Mouse (Mus musculus) embryonic facial prominence, embryonic 10.5 days (tissue): Measurements from ENCODE around the gene Slc19a1. TPM values are rescaled to one million over a fixed set of nuclear protein-coding genes. Genes with fewer than 3 reads are reported as not detected.
A peak's percentile ranks its signal among the peaks of the same experiment; 100 is the strongest.

Source experiments
- DNase-seq: peaks from one replicate; pipeline ENCODE4 v3.0.0-alpha.2; 2017; ENCODE audit warnings: low spot score
- H3K27ac ChIP-seq: fragments of 300-500 bp; sonication (generic); replicated peaks from 2 replicates; pipeline ENCODE4 v1.5.1; 2016; ENCODE audit warnings: mild to moderate bottlenecking
- H3K27me3 ChIP-seq: fragments of 300-500 bp; sonication (generic); replicated peaks from 2 replicates; pipeline ENCODE4 v1.6.1; 2016; ENCODE audit warnings: low read depth, mild to moderate bottlenecking; ENCODE audit not compliant: poor library complexity, severe bottlenecking
- H3K36me3 ChIP-seq: fragments of 300-500 bp; sonication (generic); replicated peaks from 2 replicates; pipeline ENCODE4 v1.6.1; 2016; ENCODE audit warnings: mild to moderate bottlenecking, moderate library complexity
- H3K4me1 ChIP-seq: fragments of 300-500 bp; sonication (generic); 2 replicates; pipeline ENCODE4 v1.6.1; 2016
- H3K4me3 ChIP-seq: fragments of 300-500 bp; sonication (generic); 2 replicates; pipeline ENCODE4 v1.5.1; 2016; ENCODE audit warnings: mild to moderate bottlenecking, moderate library complexity
- H3K9me3 ChIP-seq: fragments of 300-500 bp; sonication (generic); 2 replicates; pipeline ENCODE4 v1.6.1; 2016; ENCODE audit warnings: mild to moderate bottlenecking
- WGBS: fragments of 180-500 bp; shearing (Covaris S2); methylation state at CpG from one replicate; pipeline ENCODE4 v1.1.7; 2016; 5-methylcytosine and 5-hydroxymethylcytosine counted together
- polyA plus RNA-seq: library from polyadenylated mRNA; unstranded; fragments of >200 nt; fragmentation: Nextera tagmentation; extraction: Ambion mirVana; gene quantifications from 2 replicates; pipeline ENCODE4 v1.2.1, GENCODE M21; 2016

The Slc19a1 gene
- polyA plus RNA-seq, 1 experiment from 2014 or later = 37.4 TPM

DNA sequence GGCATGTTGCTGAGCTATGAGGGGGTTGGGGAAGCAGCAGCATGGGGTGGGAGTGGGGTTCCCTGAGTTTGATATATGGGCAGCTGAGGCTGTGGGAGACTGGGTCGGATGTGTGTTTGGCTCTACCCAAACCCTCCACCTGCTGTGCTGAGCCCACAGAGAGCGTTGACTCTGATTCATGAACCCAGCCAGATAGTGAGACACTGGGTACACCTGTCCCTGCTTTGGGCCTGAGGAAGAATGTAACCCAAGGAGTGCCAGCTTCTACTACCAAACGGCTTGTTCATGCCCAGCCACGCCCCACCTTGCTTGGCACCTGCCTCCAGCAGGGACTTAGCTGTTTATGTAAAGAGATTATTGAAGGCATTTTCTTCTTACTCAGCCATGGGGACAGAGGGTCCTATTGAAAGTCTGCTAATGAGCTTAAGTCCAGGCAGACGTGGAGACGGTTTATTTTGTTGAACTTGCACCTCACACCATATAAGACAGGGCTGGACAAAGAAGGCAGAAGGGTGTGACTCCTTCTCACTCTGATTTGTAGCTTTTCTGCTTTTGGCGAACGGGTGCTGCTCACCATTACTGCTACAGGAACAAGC lies 6.6 kb downstream of the Slc19a1 start:
- no peak overlapping the region for H3K27ac ChIP-seq
- 90% methylated on average over 8 of the region's 8 CpGs for WGBS
- DNase-seq = no peak

DNA sequence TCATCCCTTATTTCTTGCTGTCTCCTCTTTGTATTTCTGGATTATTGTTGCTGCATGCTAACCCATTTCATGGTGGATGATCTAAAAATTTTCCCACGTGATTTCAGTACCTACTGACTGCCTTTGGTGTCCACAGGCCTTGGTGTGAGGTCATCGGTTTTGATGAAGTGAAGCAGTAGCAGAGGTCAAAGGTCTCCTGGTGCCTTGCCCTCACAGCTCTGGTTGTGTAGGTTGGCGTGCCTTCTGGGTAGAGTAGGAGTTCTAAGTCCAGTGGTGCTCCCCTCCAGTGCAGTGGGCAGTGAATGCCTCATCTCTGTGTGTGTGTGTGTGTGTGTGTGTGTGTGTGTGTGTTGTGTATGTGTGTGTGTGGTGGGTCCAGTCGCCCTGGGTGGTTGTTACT lies 16.2 kb downstream of the Slc19a1 start:
- Histone ChIP-seq H3K36me3 (peaks cover 98% of the 10 kb centered on the region), H3K4me3 (no peak overlapping the region), H3K4me1 (no peaks in the 10 kb centered on the region; the same call in 1 of the 2 replicates), H3K27me3 (no peaks in the 10 kb centered on the region), H3K9me3 (no peaks in the 10 kb centered on the region), H3K27ac (no peak overlapping the region)
- DNase-seq = no peak
- 81% methylated on average over 4 of the region's 4 CpGs for WGBS

More for the DNA sequence above, 6.6 kb downstream of the Slc19a1 start:
- H3K27me3 ChIP-seq = no peaks in the 10 kb centered on the region
- no peaks in the 10 kb centered on the region for H3K9me3 ChIP-seq
- H3K36me3 ChIP-seq = peaks cover 74% of the 10 kb centered on the region
- no peak overlapping the region for H3K4me3 ChIP-seq
- H3K4me1 ChIP-seq = peaks cover 29% of the 10 kb centered on the region

DNA sequence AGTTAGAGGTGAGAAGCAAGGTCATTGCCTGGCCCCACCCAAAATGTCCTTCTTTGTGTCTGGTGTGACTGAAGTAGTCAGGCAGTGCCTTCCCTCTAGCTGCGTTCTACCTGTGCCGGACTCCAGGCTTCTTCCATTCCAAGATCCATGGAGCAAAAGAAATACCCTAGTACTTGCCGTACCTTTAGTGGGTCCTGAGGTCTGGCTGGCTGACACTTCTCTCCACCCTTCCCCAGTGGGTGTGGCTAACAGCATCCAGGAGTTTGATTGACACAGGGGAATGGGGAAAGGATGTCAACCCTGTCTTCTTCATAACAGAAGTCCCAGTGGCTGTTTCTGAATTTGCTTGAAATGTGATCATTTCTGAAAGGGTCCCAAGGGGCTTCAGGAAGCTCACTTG lies 16.6 kb downstream of the Slc19a1 start:
- H3K27me3 ChIP-seq = no peaks in the 10 kb centered on the region
- no peak for DNase-seq
- H3K4me3 ChIP-seq = no peak overlapping the region
- WGBS = 89% methylated on average over 3 of the region's 3 CpGs
- H3K27ac ChIP-seq = no peak overlapping the region
- H3K9me3 ChIP-seq = no peaks in the 10 kb centered on the region
- peaks cover 98% of the 10 kb centered on the region for H3K36me3 ChIP-seq
- no peaks in the 10 kb centered on the region; the same call in 1 of the 2 replicates for H3K4me1 ChIP-seq

DNA sequence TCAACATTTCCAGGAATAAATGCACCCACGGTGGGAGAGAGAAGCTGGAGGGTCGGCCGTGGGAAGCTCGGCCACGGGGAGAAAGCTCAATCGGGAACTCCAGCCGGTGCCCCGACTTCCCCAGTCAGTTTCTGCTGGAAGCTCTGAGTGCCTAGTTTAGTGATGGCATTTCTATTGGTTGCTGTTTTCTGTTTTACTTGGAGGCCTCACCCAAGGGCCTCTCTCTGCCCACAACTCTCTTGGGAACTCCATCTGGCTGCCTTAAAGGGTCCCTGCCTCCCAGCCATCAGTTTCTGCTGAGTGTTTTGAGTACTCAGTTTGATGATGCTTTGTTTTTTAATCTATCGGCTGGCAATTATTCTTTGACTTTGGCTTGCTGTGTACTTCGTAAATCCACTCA lies 24.7 kb downstream of the Slc19a1 start:
- H3K4me3 ChIP-seq = no peak overlapping the region
- peaks cover 3% of the 10 kb centered on the region; the same call in 1 of the 2 replicates for H3K4me1 ChIP-seq
- no peak overlapping the region for H3K27ac ChIP-seq
- peaks cover 84% of the 10 kb centered on the region for H3K36me3 ChIP-seq
- no peaks in the 10 kb centered on the region for H3K27me3 ChIP-seq
- H3K9me3 ChIP-seq = no peaks in the 10 kb centered on the region
- DNase-seq = no peak
- WGBS = 82% methylated on average over 10 of the region's 10 CpGs

DNA sequence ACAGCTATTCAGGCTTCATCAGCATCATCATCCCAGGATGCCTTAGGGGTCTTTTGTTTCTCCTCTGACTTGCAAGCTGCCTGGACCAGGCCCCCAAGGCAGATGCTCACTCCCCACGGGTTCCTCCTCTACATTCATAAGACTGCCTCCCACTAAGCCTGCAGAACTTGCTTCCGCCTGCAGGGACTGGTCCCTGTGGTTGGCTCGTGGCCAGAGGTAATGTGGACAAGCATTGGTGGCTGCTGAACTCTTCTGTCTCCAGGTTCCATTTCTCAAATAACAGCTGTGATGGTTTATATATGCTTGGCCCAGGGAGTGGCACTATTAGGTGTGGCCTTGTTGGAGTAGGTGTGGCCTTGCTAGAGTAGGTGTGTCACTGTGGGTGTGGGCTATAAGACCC lies 29.4 kb downstream of the Slc19a1 start:
- Histone ChIP-seq H3K27ac (no peak overlapping the region), H3K36me3 (peaks cover 73% of the 10 kb centered on the region)
- 79% methylated on average over 3 of the region's 3 CpGs for WGBS

DNA sequence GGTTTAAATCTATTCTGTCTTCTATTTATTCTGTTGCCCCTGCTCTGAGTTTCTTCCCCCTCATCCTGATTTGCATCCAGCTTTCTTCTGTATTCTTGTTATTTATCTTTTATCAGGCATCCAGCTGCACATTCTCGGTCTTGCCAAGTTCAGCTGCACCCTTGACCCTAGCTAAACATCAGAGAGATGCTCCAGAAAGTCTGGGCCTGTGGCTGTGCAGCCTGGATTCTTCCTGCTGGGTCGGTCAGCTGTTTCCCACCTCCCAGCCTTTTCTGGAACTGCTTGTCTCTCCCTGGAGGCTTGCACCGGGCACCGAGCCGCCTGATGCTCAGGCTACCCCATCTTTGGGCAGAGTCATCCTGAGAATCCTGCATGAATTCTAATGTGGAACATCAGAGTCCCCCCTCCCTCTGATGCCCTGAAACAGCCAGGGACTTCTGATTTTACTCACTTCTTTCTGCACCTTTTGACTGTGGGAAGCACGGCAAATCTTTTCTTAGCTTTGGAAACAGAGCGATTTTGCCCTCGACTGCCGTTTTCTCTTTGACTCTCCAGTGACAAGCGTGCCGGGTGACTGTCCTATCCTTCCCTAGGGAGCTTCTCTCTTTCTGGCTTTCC lies 30.5 kb downstream of the Slc19a1 start:
- Histone ChIP-seq H3K4me1 (peaks cover 3% of the 10 kb centered on the region; the same call in 1 of the 2 replicates), H3K27ac (no peak overlapping the region), H3K9me3 (no peaks in the 10 kb centered on the region), H3K27me3 (no peaks in the 10 kb centered on the region), H3K4me3 (no peak overlapping the region), H3K36me3 (peaks cover 74% of the 10 kb centered on the region)
- no peak for DNase-seq
- 88% methylated on average over 11 of the region's 11 CpGs for WGBS

More for the DNA sequence above, 29.4 kb downstream of the Slc19a1 start:
- no peaks in the 10 kb centered on the region for H3K27me3 ChIP-seq
- peaks cover 3% of the 10 kb centered on the region; the same call in 1 of the 2 replicates for H3K4me1 ChIP-seq
- H3K4me3 ChIP-seq = no peak overlapping the region
- DNase-seq = no peak
- H3K9me3 ChIP-seq = no peaks in the 10 kb centered on the region

DNA sequence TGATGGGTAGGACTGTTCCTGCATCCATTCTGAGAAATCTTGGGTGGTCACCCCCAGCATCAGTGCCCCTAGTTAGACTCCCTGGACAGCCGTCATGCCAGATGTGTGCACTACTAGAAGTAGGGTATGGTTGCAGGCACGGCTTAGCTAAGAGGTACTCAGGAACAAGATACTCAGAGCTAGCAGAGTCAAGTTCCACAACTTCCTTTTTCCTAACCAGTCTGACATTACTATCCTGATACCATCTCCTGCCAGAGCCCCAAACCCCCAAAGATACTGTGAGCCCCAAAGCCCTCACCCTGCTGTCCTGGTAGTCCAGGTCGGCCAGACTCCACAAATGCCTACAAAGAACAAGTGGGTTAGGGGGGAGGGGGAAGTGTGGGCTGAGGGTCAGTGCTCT lies 32.2 kb downstream of the Slc19a1 start:
- peaks cover 76% of the 10 kb centered on the region for H3K36me3 ChIP-seq
- 87% methylated on average over 3 of the region's 3 CpGs for WGBS
- no peak for DNase-seq
- H3K27me3 ChIP-seq = no peaks in the 10 kb centered on the region
- no peaks in the 10 kb centered on the region for H3K9me3 ChIP-seq
- H3K27ac ChIP-seq = no peak overlapping the region
- H3K4me1 ChIP-seq = peaks cover 3% of the 10 kb centered on the region; the same call in 1 of the 2 replicates
- no peak overlapping the region for H3K4me3 ChIP-seq

DNA sequence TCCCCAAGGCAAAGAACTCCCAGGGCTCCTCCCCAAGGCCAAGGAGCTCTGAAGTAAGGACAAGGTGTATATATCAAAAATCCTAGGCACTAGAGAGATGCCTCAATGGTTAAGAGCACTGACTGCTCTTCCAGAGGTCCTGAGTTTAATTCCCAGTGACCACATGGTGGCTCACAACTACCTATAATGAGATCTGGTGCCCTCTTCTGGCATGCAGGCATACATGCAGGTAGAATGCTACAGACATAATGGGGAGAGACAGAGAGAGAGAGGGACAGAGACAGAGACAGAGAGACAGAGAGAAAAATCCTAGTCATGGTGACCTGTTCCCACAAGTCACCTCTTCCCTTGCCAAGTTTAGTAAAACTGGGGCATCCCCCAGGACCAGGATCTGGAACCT lies 32.6 kb downstream of the Slc19a1 start:
- peaks cover 3% of the 10 kb centered on the region; the same call in 1 of the 2 replicates for H3K4me1 ChIP-seq
- H3K27ac ChIP-seq = no peak overlapping the region
- H3K4me3 ChIP-seq = no peak overlapping the region
- no peak for DNase-seq
- H3K9me3 ChIP-seq = no peaks in the 10 kb centered on the region
- peaks cover 76% of the 10 kb centered on the region for H3K36me3 ChIP-seq
- no peaks in the 10 kb centered on the region for H3K27me3 ChIP-seq

DNA sequence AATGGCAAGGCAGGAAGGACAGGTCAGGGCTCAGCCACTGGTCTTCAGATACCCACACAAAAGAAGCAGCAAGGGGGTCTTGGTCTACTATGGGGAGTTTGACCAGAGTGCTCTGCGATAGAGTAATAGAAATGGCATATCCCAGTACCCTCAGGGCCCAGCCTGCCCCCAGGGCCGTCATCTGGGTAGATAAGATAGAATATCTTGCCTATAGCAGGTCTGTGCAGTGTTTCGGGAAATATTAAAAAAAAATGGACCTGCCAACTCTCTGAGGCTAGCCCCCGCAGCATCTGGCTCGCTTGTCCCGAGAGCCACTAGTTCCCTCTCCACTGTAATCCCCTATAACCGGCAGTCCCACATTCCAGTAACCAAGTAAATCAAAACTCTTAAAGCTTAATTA lies 36.4 kb downstream of the Slc19a1 start:
- Histone ChIP-seq H3K27me3 (no peaks in the 10 kb centered on the region), H3K4me3 (no peak overlapping the region), H3K27ac (no peak overlapping the region), H3K4me1 (no peaks in the 10 kb centered on the region), H3K9me3 (no peaks in the 10 kb centered on the region), H3K36me3 (peaks cover 97% of the 10 kb centered on the region)
- no peak for DNase-seq
- WGBS = 89% methylated on average over 7 of the region's 7 CpGs

DNA sequence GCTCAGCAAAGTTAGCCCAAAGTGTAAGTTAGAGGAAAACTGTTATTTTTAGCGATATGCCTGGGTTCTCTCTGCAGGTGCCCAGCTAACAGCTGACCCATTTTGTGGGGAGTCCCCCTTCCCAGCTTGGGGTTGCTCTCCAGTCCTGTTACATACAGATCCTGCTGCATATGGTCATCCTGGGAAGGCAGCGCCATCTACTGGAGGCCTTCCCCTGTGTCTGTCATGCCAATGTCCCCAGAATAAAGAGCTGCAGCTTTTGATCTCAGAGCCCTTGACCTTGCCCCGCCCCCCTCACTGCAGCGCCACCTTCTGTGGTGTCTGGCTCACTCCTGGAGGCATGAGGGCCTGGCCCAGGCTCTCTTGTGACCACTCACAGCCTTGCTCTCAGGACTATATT lies 38.0 kb downstream of the Slc19a1 start:
- Histone ChIP-seq H3K27me3 (no peaks in the 10 kb centered on the region), H3K36me3 (peaks cover 95% of the 10 kb centered on the region), H3K4me1 (no peaks in the 10 kb centered on the region), H3K9me3 (no peaks in the 10 kb centered on the region), H3K4me3 (no peak overlapping the region), H3K27ac (no peak overlapping the region)
- peak; percentile 70 for DNase-seq
- WGBS = 58% methylated on average over 4 of the region's 4 CpGs

DNA sequence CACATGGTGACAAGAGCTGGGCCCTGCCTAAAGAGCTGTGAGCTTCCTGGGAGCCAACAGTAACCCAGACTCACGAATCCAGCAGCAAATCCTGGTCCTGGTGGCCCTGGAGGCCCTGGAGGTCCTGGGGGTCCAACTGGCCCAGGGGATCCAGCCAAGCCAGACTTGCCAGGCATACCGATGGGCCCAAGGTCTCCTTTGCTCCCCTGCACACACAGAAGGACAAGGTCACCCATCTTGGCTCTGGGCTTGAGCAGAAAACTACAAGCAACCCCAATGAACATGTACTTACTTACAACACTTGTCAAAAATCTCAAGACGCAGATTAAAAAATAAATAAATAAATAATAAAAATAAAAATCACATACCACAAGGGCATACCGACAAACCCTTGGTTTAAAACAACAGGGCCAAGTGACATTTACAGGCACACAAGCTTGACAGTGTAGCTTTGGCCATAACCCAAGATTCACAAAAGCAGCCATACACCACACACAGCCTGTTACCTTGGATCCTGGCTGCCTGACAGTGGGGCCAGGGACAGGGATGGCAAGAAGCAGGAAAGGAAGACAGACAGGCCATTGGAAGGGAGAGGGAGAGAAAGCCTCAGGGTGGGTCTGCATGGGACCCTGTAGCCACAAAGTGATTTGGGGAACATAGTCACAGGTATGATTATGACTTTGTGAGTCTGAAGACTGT lies 42.4 kb downstream of the Slc19a1 start:
- no peak for DNase-seq
- WGBS = 84% methylated on average over 4 of the region's 4 CpGs
- no peaks in the 10 kb centered on the region for H3K27me3 ChIP-seq
- no peak overlapping the region for H3K4me3 ChIP-seq
- peaks cover 97% of the 10 kb centered on the region for H3K36me3 ChIP-seq
- H3K27ac ChIP-seq = no peak overlapping the region
- H3K9me3 ChIP-seq = no peaks in the 10 kb centered on the region
- H3K4me1 ChIP-seq = no peaks in the 10 kb centered on the region

DNA sequence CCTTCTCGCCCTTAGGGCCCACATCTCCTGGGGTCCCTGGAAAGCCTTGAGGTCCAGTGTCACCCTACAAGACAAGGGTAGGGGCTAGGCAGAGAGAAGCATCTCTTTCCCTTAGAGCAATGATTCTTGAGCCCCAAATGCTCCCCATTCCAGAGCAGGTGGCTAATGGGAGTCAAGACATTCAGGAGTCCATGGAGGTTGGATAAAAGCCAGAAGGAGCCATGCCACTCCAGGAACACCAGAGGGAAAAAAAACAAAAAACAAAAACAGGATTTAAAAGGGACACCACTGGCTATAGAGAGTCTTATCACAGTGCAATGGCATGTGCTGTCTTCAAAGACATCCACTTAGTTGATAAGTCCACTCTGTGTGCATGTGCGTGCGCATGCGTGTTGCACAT lies 46.4 kb downstream of the Slc19a1 start:
- no peak overlapping the region for H3K4me3 ChIP-seq
- no peak overlapping the region for H3K27ac ChIP-seq
- no peaks in the 10 kb centered on the region for H3K4me1 ChIP-seq
- DNase-seq = no peak
- WGBS = 95% methylated on average over 4 of the region's 4 CpGs
- no peaks in the 10 kb centered on the region for H3K27me3 ChIP-seq
- no peaks in the 10 kb centered on the region for H3K9me3 ChIP-seq
- H3K36me3 ChIP-seq = peaks cover 74% of the 10 kb centered on the region

DNA sequence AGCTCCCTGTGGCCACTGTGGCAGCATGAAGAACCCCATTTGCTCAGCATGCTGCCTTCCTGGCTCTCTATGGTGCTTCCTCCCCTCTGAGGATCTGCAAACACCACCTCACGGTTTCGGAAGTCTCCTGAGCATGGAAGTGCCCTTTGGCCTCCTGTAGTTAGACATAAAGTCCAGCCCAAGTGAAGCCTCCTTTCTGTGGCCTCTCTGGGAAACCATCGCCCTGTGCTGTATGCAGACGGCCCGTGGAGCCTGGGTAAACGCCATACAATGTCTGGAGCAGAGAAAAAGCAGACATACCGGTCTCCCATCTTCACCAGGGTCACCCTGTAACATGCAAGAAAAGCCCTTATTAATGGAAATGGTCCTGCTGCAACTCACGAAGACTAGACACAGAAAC lies 46.9 kb downstream of the Slc19a1 start:
- Histone ChIP-seq H3K27ac (no peak overlapping the region), H3K36me3 (peaks cover 72% of the 10 kb centered on the region), H3K27me3 (no peaks in the 10 kb centered on the region), H3K4me1 (no peaks in the 10 kb centered on the region), H3K4me3 (no peak overlapping the region), H3K9me3 (no peaks in the 10 kb centered on the region)
- DNase-seq = no peak
- 88% methylated on average over 8 of the region's 8 CpGs for WGBS
